Mouse (Mus musculus): ENCODE measurements around the gene Cited2. TPM values are rescaled to one million over a fixed set of nuclear protein-coding genes. Genes with fewer than 3 reads are reported as not detected.

Gene Cited2
- polyA plus RNA-seq, 1 experiment = 14.7 TPM

GRCm38 (mm10) chr10:17723871-17724741 lies 1.1 kb downstream of the Cited2 start:
- DNase-seq (ENCODE audit: low read depth) = no peak

DNA sequence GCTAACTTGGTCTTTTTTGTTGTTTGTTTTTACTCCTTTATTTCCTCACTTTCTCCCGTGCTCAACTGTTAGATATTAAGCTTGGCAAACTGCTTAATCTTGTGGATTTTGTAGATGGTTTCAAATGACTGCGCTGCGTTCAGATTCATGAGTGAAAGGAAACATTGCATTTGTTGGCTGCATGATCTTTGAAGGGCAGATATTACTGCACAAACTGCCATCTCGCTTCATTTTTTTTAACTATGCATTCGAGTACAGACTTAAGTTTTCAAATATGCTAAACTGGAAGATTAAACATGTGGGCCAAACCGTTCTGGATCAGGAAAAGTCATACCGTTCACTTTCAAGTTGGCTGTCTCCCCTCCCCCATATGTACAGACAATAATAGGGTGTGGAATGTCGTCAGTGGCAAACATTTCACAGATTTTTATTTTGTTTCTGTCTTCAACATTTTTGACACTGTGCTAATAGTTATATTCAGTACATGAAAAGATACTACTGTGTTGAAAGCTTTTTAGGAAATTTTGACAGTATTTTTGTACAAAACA lies 2.1 kb downstream of the Cited2 start:
- DNase-seq (ENCODE audit: low read depth) = no peak

GRCm38 (mm10) chr10:17725644-17726372 lies 2.8 kb downstream of the Cited2 start:
- no peak for DNase-seq (ENCODE audit: low read depth)

- DNase-seq (ENCODE audit: low read depth) = no peak
Measured at GRCm38 (mm10) chr10:17726373-17726720, 3.3 kb downstream of the Cited2 start.

DNA sequence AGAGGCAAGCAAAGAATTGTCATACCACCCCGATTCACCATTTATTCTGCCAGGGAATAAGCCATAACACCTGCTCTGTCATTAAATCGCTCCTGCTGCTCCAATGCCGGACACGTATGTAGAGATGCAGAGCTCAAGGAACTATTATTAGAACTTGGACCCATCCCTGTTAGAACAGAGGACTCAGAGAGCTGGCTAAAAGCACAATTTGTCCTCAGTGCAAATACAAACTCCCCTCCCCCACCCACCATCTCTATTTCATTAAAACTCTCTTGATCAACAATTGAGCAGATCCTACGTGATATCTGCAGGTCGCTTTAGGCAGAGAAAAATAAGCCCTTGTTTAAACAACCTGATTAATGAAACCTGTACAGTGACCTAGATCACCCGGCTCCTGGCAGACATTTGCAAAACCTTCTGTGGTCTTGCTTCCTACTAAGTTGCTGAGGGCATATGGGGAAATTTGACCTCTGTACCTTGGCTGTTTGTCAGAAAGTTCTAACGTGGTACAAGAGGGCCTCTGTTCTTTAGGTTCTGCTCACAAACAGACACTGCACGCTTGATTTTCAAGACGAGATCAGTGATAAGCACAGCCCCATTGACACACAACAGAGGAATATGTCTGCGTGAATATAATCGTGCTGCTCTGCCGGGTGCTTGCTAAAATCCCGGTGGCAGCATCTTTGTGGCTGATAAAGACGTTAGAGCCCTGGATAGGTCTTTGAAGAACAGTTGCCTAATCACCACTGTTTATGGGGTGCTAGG lies 4.3 kb downstream of the Cited2 start:
- DNase-seq (ENCODE audit: low read depth) = peak; percentile 92

DNA sequence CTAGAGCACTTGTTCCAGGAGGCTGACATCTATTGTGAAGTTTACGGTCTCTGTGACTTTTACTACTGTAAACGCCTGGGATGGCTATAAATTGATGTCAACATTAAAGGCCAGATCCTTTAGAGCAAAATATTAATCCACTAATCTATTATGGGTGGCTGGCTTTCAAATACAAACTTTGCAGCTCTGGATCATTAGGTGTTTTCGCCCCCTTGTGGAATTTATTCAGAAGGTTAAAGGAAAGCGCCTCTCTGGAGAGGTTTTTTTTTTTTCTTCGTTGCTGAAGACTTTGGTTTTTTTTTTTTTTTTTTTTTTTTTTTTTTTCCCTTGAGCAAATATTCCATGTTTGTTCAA lies 4.9 kb downstream of the Cited2 start:
- peak; percentile 76 for DNase-seq (ENCODE audit: low read depth)

- no peak for DNase-seq (ENCODE audit: low read depth)
Measured at GRCm38 (mm10) chr10:17728711-17729110, 5.7 kb downstream of the Cited2 start.

DNA sequence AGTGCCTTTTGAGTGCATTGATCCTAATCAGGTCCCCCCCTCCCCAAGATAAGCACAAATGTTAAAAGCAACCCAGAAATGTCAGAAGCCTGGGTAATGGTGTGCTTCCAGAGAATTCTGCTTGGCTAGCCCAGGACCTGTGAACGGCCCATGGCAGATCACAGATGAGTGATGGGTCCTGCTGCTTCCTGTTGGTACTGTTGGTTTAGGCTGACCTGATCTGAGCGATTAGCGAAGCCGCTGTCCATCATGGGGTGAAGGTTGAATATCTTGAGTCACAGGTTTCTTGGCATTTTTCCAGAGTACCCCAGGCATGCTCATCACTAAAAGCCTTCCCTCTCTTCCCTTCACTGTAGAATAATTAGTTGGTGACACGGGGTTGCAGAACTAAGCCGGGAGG lies 6.5 kb downstream of the Cited2 start:
- no peak for DNase-seq (ENCODE audit: low read depth)

DNA sequence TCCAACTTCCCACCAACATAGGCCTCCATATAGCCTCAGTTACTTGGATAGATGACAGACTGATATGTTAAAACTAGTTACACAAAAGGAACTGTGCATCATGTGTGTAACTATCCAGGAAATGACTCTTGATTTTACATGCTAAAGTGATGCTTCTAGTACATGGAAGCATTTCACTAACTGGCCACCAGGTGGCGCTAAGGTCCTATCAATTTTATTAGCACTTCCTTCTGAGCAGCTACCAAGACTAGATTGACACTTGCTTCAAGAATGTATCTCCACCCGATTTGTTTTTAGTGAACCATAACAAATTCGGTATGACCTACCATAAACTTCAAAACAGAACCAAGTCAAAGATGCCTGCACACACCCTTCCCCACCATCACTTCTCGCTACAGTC lies 10.0 kb downstream of the Cited2 start:
- DNase-seq (ENCODE audit: low read depth) = no peak

- no peak for DNase-seq (ENCODE audit: low read depth)
Measured at GRCm38 (mm10) chr10:17742581-17742980, 19.6 kb downstream of the Cited2 start.

GRCm38 (mm10) chr10:17752478-17752877 lies 29.5 kb downstream of the Cited2 start:
- peak; percentile 77 for DNase-seq (ENCODE audit: low read depth)

DNA sequence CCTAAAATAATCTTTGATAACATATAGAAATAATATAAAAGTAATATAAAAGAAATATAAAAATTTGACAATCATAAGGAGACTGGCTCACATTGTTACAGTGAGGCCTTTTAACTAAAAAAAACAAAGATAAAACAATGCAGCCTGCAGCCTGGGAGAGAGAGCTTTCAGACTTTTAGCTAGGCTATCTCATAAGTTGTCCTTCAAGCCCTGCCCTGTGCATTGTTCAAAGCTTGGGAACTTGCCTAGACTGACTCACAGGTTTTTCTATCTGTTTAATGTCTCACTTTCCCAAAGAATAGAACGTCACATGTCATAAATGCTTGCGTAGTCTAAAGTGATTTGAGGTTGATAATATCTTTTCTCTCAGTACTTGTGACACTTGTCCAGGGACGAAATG lies 36.8 kb downstream of the Cited2 start:
- DNase-seq (ENCODE audit: low read depth) = no peak

- DNase-seq (ENCODE audit: low read depth) = no peak
Measured at GRCm38 (mm10) chr10:17760750-17761613, 38.0 kb downstream of the Cited2 start.

GRCm38 (mm10) chr10:17761652-17762051 lies 38.6 kb downstream of the Cited2 start:
- no peak for DNase-seq (ENCODE audit: low read depth)

- DNase-seq (ENCODE audit: low read depth) = no peak
Measured at GRCm38 (mm10) chr10:17762946-17763345, 39.9 kb downstream of the Cited2 start.

DNA sequence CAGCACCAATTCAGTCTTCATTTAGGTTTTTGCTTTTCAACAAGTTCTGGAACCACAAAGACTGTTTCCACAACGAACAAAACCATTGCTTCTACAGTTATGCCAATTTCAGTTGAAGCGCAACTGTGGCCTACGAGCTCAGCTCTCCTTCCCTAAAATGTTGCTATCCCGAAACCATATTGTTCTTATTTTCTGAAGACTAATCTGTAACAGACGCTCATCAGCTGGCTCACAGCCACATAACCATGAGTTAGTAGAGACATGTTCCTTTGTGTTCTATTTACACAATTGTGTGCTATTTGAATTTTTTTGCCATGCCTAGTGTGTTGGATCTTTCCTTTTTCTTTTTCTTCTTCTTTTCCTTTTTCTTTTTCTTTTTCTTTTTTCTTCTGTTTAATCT lies 46.8 kb downstream of the Cited2 start:
- no peak for DNase-seq (ENCODE audit: low read depth)

- DNase-seq (ENCODE audit: low read depth) = no peak
Measured at GRCm38 (mm10) chr10:17772364-17772763, 49.3 kb downstream of the Cited2 start.

- no peak for DNase-seq (ENCODE audit: low read depth)
Measured at GRCm38 (mm10) chr10:17774366-17774765, 51.3 kb downstream of the Cited2 start.

DNA sequence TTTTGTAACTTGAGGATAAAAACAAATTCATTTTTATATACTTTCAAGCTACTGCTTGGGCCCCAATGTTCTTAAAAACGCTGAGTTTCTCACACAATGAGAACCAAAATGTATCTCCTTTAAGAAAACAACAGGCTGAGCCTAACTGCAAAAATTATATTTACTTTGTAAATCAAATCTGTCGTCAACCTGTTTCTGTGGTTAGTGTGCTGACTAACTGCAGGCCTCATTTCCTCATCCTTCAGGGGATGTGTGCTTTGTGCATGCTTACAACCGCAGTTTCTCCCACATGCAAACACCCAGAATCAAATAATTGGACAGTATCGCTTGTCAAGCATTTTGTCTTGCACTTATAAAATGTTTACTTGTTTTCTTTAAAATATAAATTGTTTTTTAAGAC lies 52.1 kb downstream of the Cited2 start:
- no peak for DNase-seq (ENCODE audit: low read depth)

Data from gonadal fat pad, adult 2 months (tissue).